Mouse (Mus musculus): ENCODE results near the gene Rnf213.

- TF ChIP-seq CTCF (IDR thresholded peaks at IDR 0.05; ENCODE audit: low read depth, low read length) (no peak), TAL1 (conservative IDR thresholded peaks at IDR 0.05; ENCODE audit: low read depth, low read length) (no peak)
Measured at GRCm38 (mm10) chr11:119516677-119517361, 123.9 kb downstream of the Rnf213 start.
